Mouse (Mus musculus) intestine, embryonic 16.5 days (tissue): ENCODE data around the gene Defb13. TPM values are rescaled to one million over a fixed set of nuclear protein-coding genes. Genes with fewer than 3 reads are reported as not detected.
A peak's percentile ranks its signal among the peaks of the same experiment; 100 is the strongest.

Experiments
- ATAC-seq: fragments of 200-750 bp; cut with Nextera tagmentation; 2 replicates; pipeline ENCODE4 v1.8.0; 2017; ENCODE audit warnings: moderate TSS enrichment, moderate library complexity
- H3K27ac ChIP-seq: fragments of 300-500 bp; sonication (generic); 2 replicates; pipeline ENCODE4 v1.5.1; 2014; ENCODE audit warnings: mild to moderate bottlenecking, low read length
- H3K27me3 ChIP-seq: fragments of 300-500 bp; sonication (generic); replicated peaks from 2 replicates; pipeline ENCODE4 v1.6.1; 2014; ENCODE audit warnings: low read length, control low read depth, mixed read lengths; ENCODE audit not compliant: control insufficient read depth, insufficient read depth
- H3K36me3 ChIP-seq: fragments of 300-500 bp; sonication (generic); 2 replicates; pipeline ENCODE4 v1.6.1; 2014; ENCODE audit warnings: low read length, control low read depth; ENCODE audit not compliant: control insufficient read depth, insufficient read depth
- H3K4me1 ChIP-seq: fragments of 300-500 bp; sonication (generic); 2 replicates; pipeline ENCODE4 v1.6.1; 2014; ENCODE audit warnings: low read length, control low read depth, mixed read lengths; ENCODE audit not compliant: control insufficient read depth, insufficient read depth
- H3K4me2 ChIP-seq: fragments of 300-500 bp; sonication (generic); 2 replicates; pipeline ENCODE4 v1.6.1; 2014; ENCODE audit warnings: low read depth, low read length, control low read depth
- H3K4me3 ChIP-seq: fragments of 300-500 bp; sonication (generic); 2 replicates; pipeline ENCODE4 v1.5.1; 2014; ENCODE audit warnings: mild to moderate bottlenecking, low read length
- H3K9ac ChIP-seq: fragments of 300-500 bp; sonication (generic); 2 replicates; pipeline ENCODE4 v1.6.1; 2014; ENCODE audit warnings: low read depth, low read length
- H3K9me3 ChIP-seq: fragments of 300-500 bp; sonication (generic); 2 replicates; pipeline ENCODE4 v1.6.1; 2016; ENCODE audit warnings: low read length, control low read depth; ENCODE audit not compliant: control insufficient read depth
- WGBS: fragments of 180-500 bp; shearing (Covaris S2); extraction: QIAGEN DNeasy Blood & Tissue Kit; methylation state at CpG from one replicate; pipeline ENCODE4 v1.1.7; 2014; 5-methylcytosine and 5-hydroxymethylcytosine counted together
- polyA plus RNA-seq: library from polyadenylated mRNA; unstranded; fragments of >200 nt; fragmentation: Nextera tagmentation; extraction: Ambion mirVana; gene quantifications from 2 replicates; pipeline ENCODE4 v1.2.1, GENCODE M21; 2015

Gene Defb13
- polyA plus RNA-seq, 1 experiment from 2014 or later: not detected

- no peaks in the 10 kb centered on the region for H3K36me3 ChIP-seq
- WGBS: 76% methylated on average over 3 of the region's 3 CpGs
- ATAC-seq: no peak
- H3K27me3 ChIP-seq: no peaks in the 10 kb centered on the region
- H3K9me3 ChIP-seq: no peaks in the 10 kb centered on the region
- no peak overlapping the region for H3K27ac ChIP-seq
- no peak overlapping the region for H3K9ac ChIP-seq
- H3K4me2 ChIP-seq: no peak overlapping the region
- no peak overlapping the region for H3K4me3 ChIP-seq
- H3K4me1 ChIP-seq: no peaks in the 10 kb centered on the region
Observed at GRCm38 (mm10) chr8:21956336-21956735, 9.8 kb downstream of the Defb13 start.

- H3K9me3 ChIP-seq: no peaks in the 10 kb centered on the region
- H3K27ac ChIP-seq: no peak within 1 kb of the TSS
- no peaks in the 10 kb centered on the region for H3K4me1 ChIP-seq
- no peaks in the 10 kb centered on the region for H3K27me3 ChIP-seq
- H3K36me3 ChIP-seq: no peaks in the 10 kb centered on the region
- no peak within 1 kb of the TSS for H3K9ac ChIP-seq
- no peak within 1 kb of the TSS for H3K4me3 ChIP-seq
- no peak for ATAC-seq
- H3K4me2 ChIP-seq: no peak within 1 kb of the TSS
- 91% methylated on average over 2 of the region's 2 CpGs for WGBS
Observed at GRCm38 (mm10) chr8:21958414-21958813, 11.9 kb downstream of the Defb13 start, which contains the start of gene Fam90a1a. TSS of gene Fam90a1a (plus strand) at chr8:21958714.

- Histone ChIP-seq H3K27me3 (no peaks in the 10 kb centered on the region), H3K4me1 (no peaks in the 10 kb centered on the region), H3K4me2 (no peak overlapping the region), H3K27ac (no peak overlapping the region), H3K36me3 (no peaks in the 10 kb centered on the region), H3K9ac (no peak overlapping the region), H3K9me3 (no peaks in the 10 kb centered on the region), H3K4me3 (no peak overlapping the region)
- no peak for ATAC-seq
- WGBS: 71% methylated on average over 1 of the region's 1 CpGs
Observed at GRCm38 (mm10) chr8:21966646-21967045, 20.1 kb downstream of the Defb13 start.

- H3K9me3 ChIP-seq: no peaks in the 10 kb centered on the region
- ATAC-seq: no peak
- no peak within 1 kb of the TSS for H3K9ac ChIP-seq
- 79% methylated on average over 3 of the region's 3 CpGs for WGBS
- H3K27me3 ChIP-seq: no peaks in the 10 kb centered on the region
- no peak within 1 kb of the TSS for H3K4me2 ChIP-seq
- no peak within 1 kb of the TSS for H3K27ac ChIP-seq
- H3K4me1 ChIP-seq: no peaks in the 10 kb centered on the region
- no peaks in the 10 kb centered on the region for H3K36me3 ChIP-seq
- H3K4me3 ChIP-seq: no peak within 1 kb of the TSS
Observed at GRCm38 (mm10) chr8:21969475-21969874, 22.9 kb downstream of the Defb13 start, which contains the start of gene Ccdc70. TSS of gene Ccdc70 (plus strand) at chr8:21969775.

- ATAC-seq: no peak
- H3K9ac ChIP-seq: no peak overlapping the region
- no peaks in the 10 kb centered on the region for H3K4me1 ChIP-seq
- no peaks in the 10 kb centered on the region for H3K9me3 ChIP-seq
- H3K27me3 ChIP-seq: no peaks in the 10 kb centered on the region
- H3K27ac ChIP-seq: no peak overlapping the region
- no peak overlapping the region for H3K4me3 ChIP-seq
- WGBS: 68% methylated on average over 4 of the region's 4 CpGs
- no peaks in the 10 kb centered on the region for H3K36me3 ChIP-seq
- no peak overlapping the region for H3K4me2 ChIP-seq
Observed at GRCm38 (mm10) chr8:21978193-21978592, 31.6 kb downstream of the Defb13 start.

- Histone ChIP-seq H3K36me3 (no peaks in the 10 kb centered on the region), H3K27me3 (no peaks in the 10 kb centered on the region), H3K4me1 (no peaks in the 10 kb centered on the region), H3K4me3 (no peak overlapping the region), H3K27ac (no peak overlapping the region), H3K9ac (no peak overlapping the region), H3K9me3 (no peaks in the 10 kb centered on the region), H3K4me2 (no peak overlapping the region)
- ATAC-seq: no peak
- WGBS: 64% methylated on average over 8 of the region's 8 CpGs
Observed at GRCm38 (mm10) chr8:21981664-21982337, 35.2 kb downstream of the Defb13 start.

GRCm38 (mm10) chr8:21992184-21992583, 45.6 kb downstream of the Defb13 start:
- Histone ChIP-seq H3K36me3 (no peaks in the 10 kb centered on the region), H3K27me3 (no peaks in the 10 kb centered on the region), H3K4me3 (no peak overlapping the region), H3K27ac (no peak overlapping the region), H3K9ac (no peak overlapping the region), H3K9me3 (no peaks in the 10 kb centered on the region), H3K4me1 (no peaks in the 10 kb centered on the region), H3K4me2 (no peak overlapping the region)
- 24% methylated on average over 6 of the region's 6 CpGs for WGBS
- peak; percentile 67 for ATAC-seq

- Histone ChIP-seq H3K9me3 (no peaks in the 10 kb centered on the region), H3K27ac (no peak overlapping the region), H3K4me2 (no peak overlapping the region), H3K4me1 (no peaks in the 10 kb centered on the region), H3K4me3 (no peak overlapping the region), H3K36me3 (no peaks in the 10 kb centered on the region), H3K9ac (no peak overlapping the region), H3K27me3 (no peaks in the 10 kb centered on the region)
- WGBS: 48% methylated on average over 3 of the region's 3 CpGs
- no peak for ATAC-seq
Observed at GRCm38 (mm10) chr8:21995181-21995580, 48.6 kb downstream of the Defb13 start.
